Mouse (Mus musculus) hindbrain, embryonic 11.5 days (tissue): ENCODE data around the gene Prkg1. TPM values are rescaled to one million over a fixed set of nuclear protein-coding genes. Genes with fewer than 3 reads are reported as not detected.
A peak's percentile ranks its signal among the peaks of the same experiment; 100 is the strongest.

Experiments used
- ATAC-seq: fragments of 200-750 bp; cut with Nextera tagmentation; 2 replicates; pipeline ENCODE4 v1.8.0; 2017; ENCODE audit warnings: mild to moderate bottlenecking, moderate TSS enrichment, moderate library complexity; ENCODE audit not compliant: low FRiP score
- DNase-seq: peaks from one replicate; pipeline ENCODE4 v3.0.0-alpha.2; 2015; ENCODE audit warnings: low spot score
- H3K27ac ChIP-seq: fragments of 300-500 bp; sonication (generic); 2 replicates; pipeline ENCODE4 v1.5.1; 2014; ENCODE audit warnings: mild to moderate bottlenecking, low read depth, low read length
- H3K27me3 ChIP-seq: fragments of 300-500 bp; sonication (generic); 2 replicates; pipeline ENCODE4 v1.6.1; 2014; ENCODE audit warnings: mild to moderate bottlenecking, low read length, moderate library complexity, mixed read lengths; ENCODE audit not compliant: control insufficient read depth, insufficient read depth
- H3K36me3 ChIP-seq: fragments of 300-500 bp; sonication (generic); 2 replicates; pipeline ENCODE4 v1.6.1; 2014; ENCODE audit warnings: mild to moderate bottlenecking, low read length, moderate library complexity, mixed read lengths; ENCODE audit not compliant: control insufficient read depth, insufficient read depth
- H3K4me1 ChIP-seq: fragments of 300-500 bp; sonication (generic); replicated peaks from 2 replicates; pipeline ENCODE4 v1.6.1; 2014; ENCODE audit warnings: low read length, mixed read lengths; ENCODE audit not compliant: control insufficient read depth, insufficient read depth
- H3K4me2 ChIP-seq: fragments of 300-500 bp; sonication (generic); replicated peaks from 2 replicates; pipeline ENCODE4 v1.6.1; 2014; ENCODE audit warnings: mild to moderate bottlenecking, low read depth, low read length
- H3K4me3 ChIP-seq: fragments of 300-500 bp; sonication (generic); 2 replicates; pipeline ENCODE4 v1.5.1; 2014; ENCODE audit warnings: low read depth, low read length
- H3K9ac ChIP-seq: fragments of 300-500 bp; sonication (generic); 2 replicates; pipeline ENCODE4 v1.6.1; 2014; ENCODE audit warnings: low read depth, low read length
- H3K9me3 ChIP-seq: fragments of 300-500 bp; sonication (generic); 2 replicates; pipeline ENCODE4 v1.6.1; 2016; ENCODE audit warnings: low read length; ENCODE audit not compliant: control insufficient read depth
- WGBS: fragments of 180-500 bp; shearing (Covaris S2); extraction: QIAGEN DNeasy Blood & Tissue Kit; methylation state at CpG from one replicate; pipeline ENCODE4 v1.1.7; 2014; 5-methylcytosine and 5-hydroxymethylcytosine counted together
- polyA plus RNA-seq: library from polyadenylated mRNA; unstranded; fragments of >200 nt; fragmentation: Nextera tagmentation; extraction: Ambion mirVana; gene quantifications from 2 replicates; pipeline ENCODE4 v1.2.1, GENCODE M21; 2014

Gene Prkg1
- polyA plus RNA-seq, 1 experiment from 2014 or later: 8.6 TPM

GRCm38 (mm10) chr19:31489606-31490005, 275.2 kb downstream of the Prkg1 start:
- DNase-seq (no peak), ATAC-seq (no peak)
- no peaks in the 10 kb centered on the region for H3K36me3 ChIP-seq
- no peak overlapping the region for H3K27ac ChIP-seq
- H3K9ac ChIP-seq: no peak overlapping the region
- WGBS: 63% methylated on average over 4 of the region's 4 CpGs
- H3K27me3 ChIP-seq: no peaks in the 10 kb centered on the region
- H3K4me1 ChIP-seq: no peaks in the 10 kb centered on the region
- no peak overlapping the region for H3K4me2 ChIP-seq
- no peaks in the 10 kb centered on the region for H3K9me3 ChIP-seq
- H3K4me3 ChIP-seq: no peak overlapping the region

GRCm38 (mm10) chr19:31471766-31472165, 293.1 kb downstream of the Prkg1 start:
- no peaks in the 10 kb centered on the region for H3K9me3 ChIP-seq
- H3K27me3 ChIP-seq: no peaks in the 10 kb centered on the region
- H3K4me1 ChIP-seq: no peaks in the 10 kb centered on the region
- no peaks in the 10 kb centered on the region for H3K36me3 ChIP-seq
- H3K9ac ChIP-seq: no peak overlapping the region
- no peak overlapping the region for H3K27ac ChIP-seq
- DNase-seq (peak; percentile 15), ATAC-seq (peak; percentile 71; the same call in 1 of the 2 replicates)
- H3K4me2 ChIP-seq: no peak overlapping the region
- H3K4me3 ChIP-seq: no peak overlapping the region
- 26% methylated on average over 1 of the region's 1 CpGs for WGBS

GRCm38 (mm10) chr19:31460188-31460587, 304.6 kb downstream of the Prkg1 start:
- Histone ChIP-seq H3K4me3 (no peak overlapping the region), H3K27ac (no peak overlapping the region), H3K36me3 (no peaks in the 10 kb centered on the region), H3K4me1 (no peaks in the 10 kb centered on the region), H3K4me2 (no peak overlapping the region), H3K9ac (no peak overlapping the region), H3K27me3 (no peaks in the 10 kb centered on the region), H3K9me3 (no peaks in the 10 kb centered on the region)
- DNase-seq (no peak), ATAC-seq (no peak)

- H3K27me3 ChIP-seq: no peaks in the 10 kb centered on the region
- ATAC-seq: no peak
Observed at GRCm38 (mm10) chr19:31444101-31444500, 320.7 kb downstream of the Prkg1 start.

GRCm38 (mm10) chr19:31442311-31442710, 322.5 kb downstream of the Prkg1 start:
- no peaks in the 10 kb centered on the region for H3K4me1 ChIP-seq
- H3K36me3 ChIP-seq: no peaks in the 10 kb centered on the region
- no peak overlapping the region for H3K4me3 ChIP-seq
- H3K27ac ChIP-seq: no peak overlapping the region
- no peak overlapping the region for H3K4me2 ChIP-seq
- ATAC-seq (no peak), DNase-seq (no peak)
- no peak overlapping the region for H3K9ac ChIP-seq
- no peaks in the 10 kb centered on the region for H3K27me3 ChIP-seq
- no peaks in the 10 kb centered on the region for H3K9me3 ChIP-seq
- 71% methylated on average over 3 of the region's 3 CpGs for WGBS

More at GRCm38 (mm10) chr19:31444101-31444500, 320.7 kb downstream of the Prkg1 start:
- H3K27ac ChIP-seq: no peak overlapping the region
- H3K4me1 ChIP-seq: no peaks in the 10 kb centered on the region
- no peaks in the 10 kb centered on the region for H3K36me3 ChIP-seq
- no peak overlapping the region for H3K9ac ChIP-seq
- no peak overlapping the region for H3K4me2 ChIP-seq
- H3K9me3 ChIP-seq: no peaks in the 10 kb centered on the region
- 97% methylated on average over 1 of the region's 1 CpGs for WGBS
- DNase-seq: no peak
- no peak overlapping the region for H3K4me3 ChIP-seq

- H3K9ac ChIP-seq: no peak overlapping the region
- H3K4me3 ChIP-seq: no peak overlapping the region
- H3K4me2 ChIP-seq: no peak overlapping the region
- no peak for ATAC-seq
- WGBS: 92% methylated on average over 1 of the region's 1 CpGs
- no peaks in the 10 kb centered on the region for H3K9me3 ChIP-seq
- no peak overlapping the region for H3K27ac ChIP-seq
- H3K4me1 ChIP-seq: no peaks in the 10 kb centered on the region
- no peak for DNase-seq
- H3K36me3 ChIP-seq: no peaks in the 10 kb centered on the region
- no peaks in the 10 kb centered on the region for H3K27me3 ChIP-seq
Observed at GRCm38 (mm10) chr19:31433446-31433845, 331.4 kb downstream of the Prkg1 start.

- DNase-seq (no peak), ATAC-seq (no peak)
- Histone ChIP-seq H3K9me3 (no peaks in the 10 kb centered on the region), H3K27ac (no peak overlapping the region), H3K9ac (no peak overlapping the region), H3K4me3 (no peak overlapping the region), H3K4me1 (no peaks in the 10 kb centered on the region), H3K4me2 (no peak overlapping the region), H3K27me3 (no peaks in the 10 kb centered on the region), H3K36me3 (no peaks in the 10 kb centered on the region)
- WGBS: 83% methylated on average over 2 of the region's 2 CpGs
Observed at GRCm38 (mm10) chr19:31431411-31431810, 333.4 kb downstream of the Prkg1 start.

- no peaks in the 10 kb centered on the region for H3K9me3 ChIP-seq
- H3K4me1 ChIP-seq: no peaks in the 10 kb centered on the region
- no peak overlapping the region for H3K9ac ChIP-seq
- no peak for ATAC-seq
- no peaks in the 10 kb centered on the region for H3K36me3 ChIP-seq
- DNase-seq: no peak
- no peaks in the 10 kb centered on the region for H3K27me3 ChIP-seq
- H3K27ac ChIP-seq: no peak overlapping the region
- H3K4me2 ChIP-seq: no peak overlapping the region
- no peak overlapping the region for H3K4me3 ChIP-seq
- WGBS: 77% methylated on average over 5 of the region's 5 CpGs
Observed at GRCm38 (mm10) chr19:31426142-31426541, 338.7 kb downstream of the Prkg1 start.

- Histone ChIP-seq H3K9me3 (no peaks in the 10 kb centered on the region), H3K27me3 (no peaks in the 10 kb centered on the region), H3K4me2 (no peak overlapping the region), H3K4me3 (no peak overlapping the region), H3K4me1 (no peaks in the 10 kb centered on the region), H3K36me3 (no peaks in the 10 kb centered on the region), H3K27ac (no peak overlapping the region), H3K9ac (no peak overlapping the region)
- DNase-seq (peak; percentile 21), ATAC-seq (no peak)
- WGBS: 74% methylated on average over 9 of the region's 9 CpGs
Observed at GRCm38 (mm10) chr19:31425199-31425598, 339.6 kb downstream of the Prkg1 start.
